Mouse (Mus musculus): Measurements from ENCODE around the gene Spx. TPM values are rescaled to one million over a fixed set of nuclear protein-coding genes. Genes with fewer than 3 reads are reported as not detected.

Gene Spx
- total and polyA plus RNA-seq, 3 experiments: 0.11 TPM; not detected in 2

DNA sequence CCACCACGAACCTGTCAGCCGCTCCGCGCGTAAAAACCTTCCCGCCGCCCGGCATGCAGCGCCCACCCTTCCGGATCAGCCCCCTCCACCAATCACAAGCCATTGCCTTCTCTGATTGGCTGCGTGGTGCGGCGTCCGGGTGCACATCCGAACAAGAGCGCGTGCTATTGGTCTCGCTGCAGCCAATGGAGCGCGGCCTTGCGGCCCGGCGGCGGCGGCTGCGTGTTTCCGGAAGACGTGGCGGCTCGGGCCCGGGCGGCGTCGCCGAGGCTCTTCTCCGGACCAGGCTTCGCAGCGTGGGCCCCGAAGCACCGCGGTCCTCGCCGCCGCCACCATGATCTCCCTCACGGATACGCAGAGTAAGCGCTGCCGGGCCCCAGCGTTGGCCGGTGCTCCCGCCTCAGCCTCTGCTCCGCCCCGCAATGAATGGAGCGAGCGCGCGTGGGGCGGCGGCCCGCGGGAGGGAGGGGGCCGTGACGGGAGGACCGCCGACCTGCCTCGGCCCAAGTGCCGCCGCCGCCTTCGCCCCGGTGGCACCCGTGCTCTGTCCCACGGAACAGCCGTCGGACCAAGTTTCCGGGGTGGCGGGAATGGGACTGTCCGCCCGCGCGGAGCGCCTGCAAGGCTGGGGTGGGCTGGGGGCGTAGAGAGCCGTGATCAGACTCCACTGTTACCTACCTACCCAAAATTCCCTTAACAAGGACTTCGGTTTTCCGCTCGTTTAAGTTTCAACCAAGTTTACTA lies 26.1 kb upstream of the Spx start, which contains the start of the genes Recql and Golt1b:
Recql (minus strand) TSS at position 77 of the 744 bp plus-strand sequence.
Golt1b (plus strand) TSS at position 211 of the 744 bp plus-strand sequence.
- DNase-seq (ENCODE audit: low spot score): peak; percentile 100
- H3K9me3 ChIP-seq (replicated peaks): no peaks in the 10 kb centered on the region
- H3K27me3 ChIP-seq (ENCODE audit: insufficient read depth, low read length): no peaks in the 10 kb centered on the region
- peak; percentile 98 for ATAC-seq (ENCODE audit: extremely low read depth, insufficient number of reproducible peaks, low FRiP score, poor library complexity, severe bottlenecking)
- peaks cover 48% of the 10 kb centered on the region for H3K36me3 ChIP-seq (replicated peaks)
- TF ChIP-seq POLR2AphosphoS5 (IDR thresholded peaks at IDR 0.05; ENCODE audit: insufficient replicate concordance, low read depth, low read length): no peak
- TF ChIP-seq CTCF (IDR thresholded peaks at IDR 0.05; ENCODE audit: low read depth, low read length): no peak
- TF ChIP-seq GATA2 (IDR thresholded peaks at IDR 0.05; ENCODE audit: borderline replicate concordance, low read depth, low read length): no peak
- no peak for TF ChIP-seq GATA1 (IDR thresholded peaks at IDR 0.05; ENCODE audit: borderline replicate concordance, low read length)
- TF ChIP-seq TAL1 (conservative IDR thresholded peaks at IDR 0.05; ENCODE audit: low read depth, low read length): no peak
- peak within 1 kb of the TSS; percentile 95 for H3K4me3 ChIP-seq (ENCODE audit: low read depth, low read length)
- peaks cover 27% of the 10 kb centered on the region for H3K4me1 ChIP-seq (ENCODE audit: insufficient read depth, low read depth, low read length)

- H3K36me3 ChIP-seq (replicated peaks): peaks cover 48% of the 10 kb centered on the region
- DNase-seq (ENCODE audit: low spot score): no peak
- no peak for ATAC-seq (ENCODE audit: extremely low read depth, insufficient number of reproducible peaks, low FRiP score, poor library complexity, severe bottlenecking)
- no peaks in the 10 kb centered on the region for H3K9me3 ChIP-seq (replicated peaks)
- TF ChIP-seq TAL1 (conservative IDR thresholded peaks at IDR 0.05; ENCODE audit: low read depth, low read length) (no peak), CTCF (IDR thresholded peaks at IDR 0.05; ENCODE audit: low read depth, low read length) (no peak), GATA2 (IDR thresholded peaks at IDR 0.05; ENCODE audit: borderline replicate concordance, low read depth, low read length) (no peak), POLR2AphosphoS5 (IDR thresholded peaks at IDR 0.05; ENCODE audit: insufficient replicate concordance, low read depth, low read length) (no peak), GATA1 (IDR thresholded peaks at IDR 0.05; ENCODE audit: borderline replicate concordance, low read length) (no peak)
- peak overlapping the region; percentile 95 for H3K4me3 ChIP-seq (ENCODE audit: low read depth, low read length)
- peaks cover 27% of the 10 kb centered on the region for H3K4me1 ChIP-seq (ENCODE audit: insufficient read depth, low read depth, low read length)
- no peaks in the 10 kb centered on the region for H3K27me3 ChIP-seq (ENCODE audit: insufficient read depth, low read length)
These were observed 25.4 kb upstream of the Spx start for GRCm38 (mm10) chr6:142387755-142388271.

- ATAC-seq (ENCODE audit: extremely low read depth, insufficient number of reproducible peaks, low FRiP score, poor library complexity, severe bottlenecking) (no peak), DNase-seq (ENCODE audit: low spot score) (no peak)
- Histone ChIP-seq H3K4me3 (ENCODE audit: low read depth, low read length) (no peak overlapping the region; the same call in 1 of the 2 replicates), H3K27me3 (ENCODE audit: insufficient read depth, low read length) (no peaks in the 10 kb centered on the region), H3K9me3 (replicated peaks) (no peaks in the 10 kb centered on the region), H3K36me3 (replicated peaks) (peaks cover 52% of the 10 kb centered on the region), H3K4me1 (ENCODE audit: insufficient read depth, low read depth, low read length) (peaks cover 26% of the 10 kb centered on the region)
- TF ChIP-seq CTCF (IDR thresholded peaks at IDR 0.05; ENCODE audit: low read depth, low read length) (no peak), TAL1 (conservative IDR thresholded peaks at IDR 0.05; ENCODE audit: low read depth, low read length) (no peak), GATA2 (IDR thresholded peaks at IDR 0.05; ENCODE audit: borderline replicate concordance, low read depth, low read length) (no peak), GATA1 (IDR thresholded peaks at IDR 0.05; ENCODE audit: borderline replicate concordance, low read length) (no peak), POLR2AphosphoS5 (IDR thresholded peaks at IDR 0.05; ENCODE audit: insufficient replicate concordance, low read depth, low read length) (no peak)
These were observed 24.1 kb upstream of the Spx start for GRCm38 (mm10) chr6:142389101-142389500.

DNA sequence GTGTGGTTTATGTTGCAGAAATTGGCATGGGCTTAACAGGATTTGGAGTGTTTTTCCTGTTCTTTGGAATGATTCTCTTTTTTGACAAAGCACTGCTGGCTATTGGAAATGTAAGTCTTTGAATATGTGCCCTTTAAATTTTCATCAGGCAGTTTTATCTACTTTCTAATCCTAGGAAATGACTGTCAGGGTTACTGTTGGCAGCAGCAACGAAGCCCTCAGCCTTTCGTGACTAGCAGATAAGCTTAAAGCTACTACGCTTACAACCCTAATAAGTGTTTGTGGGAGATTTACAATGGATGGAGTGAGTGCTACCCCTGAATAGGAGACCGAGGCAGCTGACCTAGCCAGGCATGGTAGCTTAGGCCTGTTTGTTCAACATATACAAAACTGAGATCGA lies 20.9 kb upstream of the Spx start:
- peaks cover 72% of the 10 kb centered on the region for H3K36me3 ChIP-seq (replicated peaks)
- H3K9me3 ChIP-seq (replicated peaks): no peaks in the 10 kb centered on the region
- no peak for ATAC-seq (ENCODE audit: extremely low read depth, insufficient number of reproducible peaks, low FRiP score, poor library complexity, severe bottlenecking)
- H3K4me3 ChIP-seq (ENCODE audit: low read depth, low read length): no peak overlapping the region
- H3K27me3 ChIP-seq (ENCODE audit: insufficient read depth, low read length): no peaks in the 10 kb centered on the region
- TF ChIP-seq GATA2 (IDR thresholded peaks at IDR 0.05; ENCODE audit: borderline replicate concordance, low read depth, low read length): no peak
- peaks cover 17% of the 10 kb centered on the region for H3K4me1 ChIP-seq (ENCODE audit: insufficient read depth, low read depth, low read length)
- DNase-seq (ENCODE audit: low spot score): no peak

DNA sequence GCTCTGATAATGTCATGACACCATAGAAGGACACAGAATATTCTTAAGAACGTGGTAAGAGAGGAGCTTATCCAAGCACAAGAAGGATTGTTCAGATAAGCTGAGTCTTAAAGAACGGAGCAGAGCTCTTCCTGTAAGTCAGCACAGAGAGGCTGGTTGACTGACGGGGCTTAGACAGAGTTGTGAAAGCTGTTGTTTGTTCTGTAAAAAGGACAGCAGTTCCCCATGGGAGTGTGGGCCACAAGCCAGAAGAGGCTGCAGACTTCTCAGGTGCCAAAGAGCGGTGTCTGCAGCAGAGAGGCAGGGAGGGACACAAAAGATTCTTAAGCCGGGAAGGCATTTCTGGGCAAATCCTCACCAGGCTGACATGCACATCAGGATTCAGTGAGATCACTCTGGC lies 18.6 kb upstream of the Spx start:
- ATAC-seq (ENCODE audit: extremely low read depth, insufficient number of reproducible peaks, low FRiP score, poor library complexity, severe bottlenecking): no peak
- Histone ChIP-seq H3K4me1 (ENCODE audit: insufficient read depth, low read depth, low read length) (peaks cover 3% of the 10 kb centered on the region; the same call in 1 of the 2 replicates), H3K27me3 (ENCODE audit: insufficient read depth, low read length) (no peaks in the 10 kb centered on the region), H3K4me3 (ENCODE audit: low read depth, low read length) (no peak overlapping the region), H3K9me3 (replicated peaks) (no peaks in the 10 kb centered on the region), H3K36me3 (replicated peaks) (peaks cover 63% of the 10 kb centered on the region)
- DNase-seq (ENCODE audit: low spot score): no peak
- no peak for TF ChIP-seq TAL1 (conservative IDR thresholded peaks at IDR 0.05; ENCODE audit: low read depth, low read length)
- TF ChIP-seq CTCF (IDR thresholded peaks at IDR 0.05; ENCODE audit: low read depth, low read length): no peak
- no peak for TF ChIP-seq GATA1 (IDR thresholded peaks at IDR 0.05; ENCODE audit: borderline replicate concordance, low read length)
- TF ChIP-seq GATA2 (IDR thresholded peaks at IDR 0.05; ENCODE audit: borderline replicate concordance, low read depth, low read length): no peak
- no peak for TF ChIP-seq POLR2AphosphoS5 (IDR thresholded peaks at IDR 0.05; ENCODE audit: insufficient replicate concordance, low read depth, low read length)

DNA sequence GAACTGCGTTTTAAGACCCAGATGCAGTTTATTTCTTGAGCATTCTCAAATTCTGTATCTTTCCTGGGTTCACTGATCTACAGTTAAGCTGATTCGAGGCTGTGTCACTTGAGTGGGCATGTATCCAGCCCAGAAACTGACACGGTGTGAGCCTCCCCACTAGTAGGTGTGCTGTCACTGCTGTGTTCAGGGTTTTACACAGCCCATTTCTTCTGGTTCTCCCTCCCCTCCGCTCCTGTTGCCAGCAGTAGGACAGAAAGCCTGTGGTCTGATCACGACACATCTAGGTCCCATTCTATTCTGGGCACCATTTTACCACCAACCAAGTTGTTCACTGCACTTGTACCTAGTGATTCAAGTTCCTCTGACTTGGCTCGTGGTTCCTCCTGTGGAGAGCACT lies 17.5 kb upstream of the Spx start:
- DNase-seq (ENCODE audit: low spot score) (no peak), ATAC-seq (ENCODE audit: extremely low read depth, insufficient number of reproducible peaks, low FRiP score, poor library complexity, severe bottlenecking) (no peak)
- Histone ChIP-seq H3K9me3 (replicated peaks) (no peaks in the 10 kb centered on the region), H3K4me1 (ENCODE audit: insufficient read depth, low read depth, low read length) (no peaks in the 10 kb centered on the region; the same call in 1 of the 2 replicates), H3K36me3 (replicated peaks) (peaks cover 63% of the 10 kb centered on the region), H3K27me3 (ENCODE audit: insufficient read depth, low read length) (no peaks in the 10 kb centered on the region), H3K4me3 (ENCODE audit: low read depth, low read length) (no peak overlapping the region)
- TF ChIP-seq CTCF (IDR thresholded peaks at IDR 0.05; ENCODE audit: low read depth, low read length): no peak
- no peak for TF ChIP-seq GATA1 (IDR thresholded peaks at IDR 0.05; ENCODE audit: borderline replicate concordance, low read length)

Measured in G1E (cell line).